Mouse (Mus musculus) small intestine, adult 2 months (tissue): ENCODE measurements around the gene Pth2. TPM values are rescaled to one million over a fixed set of nuclear protein-coding genes. Genes with fewer than 3 reads are reported as not detected.

Experiments
- H3K27ac ChIP-seq: fragments of 200-500 bp; 2 replicates; pipeline ENCODE4 v1.5.1; 2012; ENCODE audit warnings: low read depth, low read length, control low read depth, inconsistent platforms; ENCODE audit not compliant: insufficient read depth
- H3K27me3 ChIP-seq: fragments of 200-500 bp; 2 replicates; pipeline ENCODE4 v1.6.1; 2012; ENCODE audit warnings: mild to moderate bottlenecking, moderate library complexity, low read length, inconsistent platforms; ENCODE audit not compliant: control insufficient read depth, insufficient read depth
- H3K36me3 ChIP-seq: fragments of 200-500 bp; 2 replicates; pipeline ENCODE4 v1.6.1; 2012; ENCODE audit warnings: mild to moderate bottlenecking, low read length, control low read depth, inconsistent platforms; ENCODE audit not compliant: control insufficient read depth, insufficient read depth
- H3K4me1 ChIP-seq: fragments of 200-500 bp; 2 replicates; pipeline ENCODE4 v1.6.1; 2012; ENCODE audit warnings: low read length, inconsistent platforms, mixed read lengths; ENCODE audit not compliant: control insufficient read depth, insufficient read depth, insufficient read length
- H3K4me3 ChIP-seq: fragments of 200-500 bp; 2 replicates; pipeline ENCODE4 v1.5.1; 2012; ENCODE audit warnings: low read depth, mild to moderate bottlenecking, control low read depth, inconsistent platforms, low read length, moderate library complexity
- CTCF ChIP-seq: fragments of 200-500 bp; IDR thresholded peaks from 2 replicates; pipeline ENCODE4 v1.5.1; 2012; ENCODE audit warnings: low read depth, mild to moderate bottlenecking, control low read depth, inconsistent platforms, low read length, moderate library complexity, mixed read lengths; ENCODE audit not compliant: insufficient replicate concordance, insufficient read length; ENCODE audit errors: extremely low read depth
- POLR2A ChIP-seq: fragments of 200-500 bp; IDR thresholded peaks from 2 replicates; pipeline ENCODE4 v1.6.1; 2012; ENCODE audit warnings: low read depth, mild to moderate bottlenecking, control low read depth, inconsistent platforms, low read length, moderate library complexity
- WGBS: fragments of 180-500 bp; shearing (Covaris S2); methylation state at CpG from one replicate; pipeline ENCODE4 v1.1.7; 2018; 5-methylcytosine and 5-hydroxymethylcytosine counted together
- polyA plus RNA-seq: library from polyadenylated mRNA; depleted of rRNA; stranded (reverse); fragments of >200 nt; gene quantifications from 2 replicates; pipeline ENCODE4 v1.2.3, GENCODE M21; 2012

Gene Pth2
- polyA plus RNA-seq, 1 experiment: not detected

DNA sequence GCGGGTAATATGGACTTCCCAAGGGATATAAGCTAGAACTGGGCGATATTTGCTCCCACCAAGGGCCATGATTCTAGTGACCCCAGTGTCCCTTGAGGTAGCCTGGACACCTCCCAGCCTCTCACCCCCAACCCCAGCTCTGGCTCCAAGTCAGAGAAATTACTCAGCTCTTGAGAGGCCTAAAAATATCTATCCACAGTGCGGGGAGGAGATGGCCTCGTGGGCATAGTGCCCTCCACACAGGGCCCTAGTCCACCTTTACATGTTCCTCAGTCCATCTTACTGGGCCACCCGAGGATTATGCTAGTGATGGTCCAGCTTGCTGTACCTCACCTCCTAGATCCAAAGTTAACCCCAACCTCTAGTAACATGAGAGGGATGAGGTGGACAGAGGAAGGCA lies 16.0 kb upstream of the Pth2 start:
- Histone ChIP-seq H3K4me1 (peaks cover 3% of the 10 kb centered on the region; the same call in 1 of the 2 replicates), H3K27ac (no peak overlapping the region), H3K4me3 (no peak overlapping the region), H3K36me3 (no peaks in the 10 kb centered on the region), H3K27me3 (peaks cover 56% of the 10 kb centered on the region)
- WGBS: 66% methylated on average over 5 of the region's 5 CpGs
- TF ChIP-seq POLR2A: no peak
- TF ChIP-seq CTCF: no peak

DNA sequence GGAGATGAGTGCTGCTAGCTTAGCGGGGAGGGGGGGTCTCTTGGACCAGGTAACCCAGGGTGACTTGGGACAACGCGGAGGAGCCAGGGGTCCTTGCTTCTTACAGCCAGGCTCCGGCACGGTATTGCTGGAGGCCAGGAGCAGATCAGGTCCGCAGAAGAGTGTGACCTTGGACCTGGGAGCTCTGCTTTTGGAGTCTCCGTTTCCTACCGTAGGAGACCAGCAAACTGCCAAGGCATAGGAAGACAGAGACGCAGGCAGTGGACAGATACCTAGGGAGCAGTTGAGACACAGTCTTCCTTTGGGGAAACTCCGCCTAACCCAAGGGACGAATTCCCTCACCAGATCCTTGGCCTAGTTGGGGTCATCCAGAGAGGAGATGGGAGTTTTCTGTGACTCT lies 15.1 kb upstream of the Pth2 start:
- Histone ChIP-seq H3K4me1 (peaks cover 3% of the 10 kb centered on the region; the same call in 1 of the 2 replicates), H3K4me3 (no peak overlapping the region), H3K27ac (no peak overlapping the region), H3K27me3 (peaks cover 62% of the 10 kb centered on the region), H3K36me3 (no peaks in the 10 kb centered on the region)
- WGBS: 62% methylated on average over 11 of the region's 11 CpGs
- no peak for TF ChIP-seq CTCF
- no peak for TF ChIP-seq POLR2A

DNA sequence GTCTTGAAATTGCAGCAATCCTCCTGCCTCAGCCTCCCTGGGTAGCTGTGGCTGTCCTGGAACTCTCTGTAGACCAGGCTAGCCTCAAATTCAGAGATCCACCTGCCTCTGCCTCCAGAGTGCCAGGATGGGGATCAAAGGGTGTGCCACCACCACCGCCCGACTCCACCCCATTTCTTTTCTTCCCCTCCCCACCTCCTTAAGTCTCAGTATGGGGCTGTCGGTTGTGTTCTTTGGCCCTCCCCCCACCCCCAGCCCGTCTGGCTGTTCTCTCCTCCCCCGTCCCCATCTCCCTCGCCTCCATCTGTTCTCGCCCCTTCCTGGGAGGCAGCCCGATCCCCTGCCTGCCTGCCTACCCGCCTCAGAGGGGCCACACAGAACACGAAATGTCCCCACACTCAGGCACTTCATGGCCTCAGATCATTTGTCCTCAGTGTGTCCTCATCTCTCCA lies 13.8 kb upstream of the Pth2 start:
- peaks cover 3% of the 10 kb centered on the region; the same call in 1 of the 2 replicates for H3K4me1 ChIP-seq
- TF ChIP-seq CTCF (no peak), POLR2A (no peak)
- H3K36me3 ChIP-seq: no peaks in the 10 kb centered on the region
- WGBS: 32% methylated on average over 10 of the region's 10 CpGs
- H3K27me3 ChIP-seq: peaks cover 62% of the 10 kb centered on the region
- no peak overlapping the region for H3K27ac ChIP-seq
- no peak overlapping the region for H3K4me3 ChIP-seq

DNA sequence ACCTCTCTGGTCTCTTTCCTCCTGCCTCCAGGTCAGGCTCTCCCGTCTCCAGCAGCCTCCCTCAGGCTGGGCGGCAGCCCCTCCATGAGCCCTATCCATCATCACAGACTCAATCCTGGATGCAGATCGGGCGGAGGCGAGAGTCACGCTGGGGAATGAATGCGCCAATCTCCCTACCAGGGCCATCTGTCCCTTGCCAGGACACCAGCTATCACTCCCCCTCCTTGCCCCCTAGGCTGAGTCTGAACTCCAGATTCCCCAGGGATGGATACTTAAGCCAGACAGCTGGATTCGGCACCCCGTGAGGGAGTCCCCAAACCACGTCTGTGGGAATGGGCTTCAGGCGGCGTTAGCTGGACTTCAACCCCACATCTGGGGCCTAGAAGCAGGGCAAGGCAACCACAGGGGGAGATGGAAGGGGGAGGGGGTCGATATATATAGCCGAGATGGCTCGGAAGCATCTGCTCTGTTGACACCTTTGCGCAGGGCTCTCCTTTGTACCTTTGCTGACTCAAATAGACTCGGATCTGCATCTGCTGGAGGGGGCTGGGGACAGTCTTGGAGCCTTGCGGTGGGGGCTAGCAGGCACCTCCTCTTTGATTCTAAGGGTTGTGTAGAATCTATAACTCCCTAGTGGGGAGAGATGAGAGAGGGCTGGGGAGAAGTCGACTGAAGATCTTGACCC lies 12.9 kb upstream of the Pth2 start:
- TF ChIP-seq CTCF (no peak), POLR2A (no peak)
- Histone ChIP-seq H3K27me3 (peaks cover 65% of the 10 kb centered on the region), H3K4me3 (no peak overlapping the region), H3K27ac (no peak overlapping the region), H3K36me3 (no peaks in the 10 kb centered on the region), H3K4me1 (0 out of 2 replicates have a peak, but pooled peaks cover 3% of the 10 kb centered on the region)
- WGBS: 9% methylated on average over 19 of the region's 19 CpGs

DNA sequence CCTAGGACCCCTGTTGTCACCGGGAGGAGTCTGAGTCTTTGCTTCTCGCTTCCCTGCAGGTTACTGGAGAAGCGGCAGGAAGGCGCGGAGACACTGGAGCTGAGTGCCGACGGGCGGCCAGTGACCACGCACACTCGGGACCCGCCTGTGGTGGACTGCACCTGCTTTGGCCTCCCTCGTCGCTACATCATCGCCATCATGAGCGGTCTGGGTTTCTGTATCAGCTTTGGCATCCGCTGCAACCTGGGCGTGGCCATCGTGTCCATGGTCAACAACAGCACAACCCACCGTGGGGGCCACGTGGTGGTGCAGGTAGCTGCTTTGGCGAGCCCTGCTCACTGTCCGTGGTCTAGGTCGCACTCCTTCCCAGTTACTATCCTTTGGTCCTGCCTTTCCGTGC lies 12.1 kb upstream of the Pth2 start:
- TF ChIP-seq CTCF (no peak), POLR2A (no peak)
- Histone ChIP-seq H3K4me1 (0 out of 2 replicates have a peak, but pooled peaks cover 3% of the 10 kb centered on the region), H3K4me3 (no peak overlapping the region), H3K36me3 (no peaks in the 10 kb centered on the region), H3K27ac (no peak overlapping the region), H3K27me3 (peaks cover 65% of the 10 kb centered on the region)
- WGBS: 12% methylated on average over 24 of the region's 24 CpGs

DNA sequence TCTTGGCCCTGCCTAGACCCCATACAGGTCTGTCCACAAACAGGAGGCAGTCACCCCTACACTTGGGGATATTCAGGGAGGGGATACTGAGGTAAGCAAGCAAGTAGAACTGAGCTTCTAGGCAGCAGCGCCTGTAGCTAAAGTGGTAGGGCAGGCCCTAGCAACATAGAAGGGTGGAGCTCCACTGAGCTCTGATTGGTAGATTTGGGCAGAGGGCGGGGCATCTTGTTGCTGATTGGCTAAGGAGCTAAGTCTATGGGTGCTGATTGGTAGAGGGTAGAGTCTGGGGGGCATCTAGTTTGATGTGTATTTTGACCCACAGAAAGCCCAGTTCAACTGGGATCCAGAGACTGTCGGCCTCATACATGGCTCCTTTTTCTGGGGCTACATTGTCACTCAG lies 11.3 kb upstream of the Pth2 start:
- no peak overlapping the region for H3K27ac ChIP-seq
- TF ChIP-seq POLR2A: no peak
- TF ChIP-seq CTCF: no peak
- no peak overlapping the region for H3K4me3 ChIP-seq
- H3K36me3 ChIP-seq: no peaks in the 10 kb centered on the region
- 0 out of 2 replicates have a peak, but pooled peaks cover 3% of the 10 kb centered on the region for H3K4me1 ChIP-seq
- 93% methylated on average over 3 of the region's 3 CpGs for WGBS
- peaks cover 61% of the 10 kb centered on the region for H3K27me3 ChIP-seq

DNA sequence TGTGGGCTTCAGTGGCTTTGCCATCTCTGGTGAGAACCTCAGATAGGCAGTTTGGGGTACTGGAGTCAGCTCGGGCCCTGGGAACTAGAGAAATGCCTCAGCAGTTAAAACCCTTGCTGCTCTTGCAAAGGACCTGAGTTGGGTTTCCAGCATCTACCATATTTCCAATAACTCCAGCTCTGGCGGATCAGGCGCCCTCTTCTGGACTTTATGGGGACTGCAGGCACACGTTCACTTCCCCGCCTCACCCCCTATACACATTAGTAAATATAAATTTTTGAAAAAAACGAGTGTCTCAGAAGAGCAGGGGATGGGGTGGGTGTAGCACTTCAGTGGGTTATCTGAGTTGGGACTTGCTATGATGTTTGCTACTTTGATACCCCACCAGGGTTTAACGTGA lies 7.8 kb upstream of the Pth2 start:
- H3K4me3 ChIP-seq: no peak overlapping the region
- TF ChIP-seq POLR2A (no peak), CTCF (peak; percentile 49; the same call in 1 of the 2 replicates)
- WGBS: 60% methylated on average over 7 of the region's 7 CpGs
- H3K4me1 ChIP-seq: 0 out of 2 replicates have a peak, but pooled peaks cover 3% of the 10 kb centered on the region
- H3K27ac ChIP-seq: no peak overlapping the region
- H3K27me3 ChIP-seq: peaks cover 66% of the 10 kb centered on the region
- H3K36me3 ChIP-seq: no peaks in the 10 kb centered on the region
